Comparison of ENCODE assay signal across 15 mouse cellular contexts in genomic region chr11:59793390-59793789, GRCm38 (mm10).
"Had no signal": no experiment of that assay in that cellular context is flagged by ENCODE, and none has a peak within 500 bp of the region (broad histone marks: within the 10 kb centered on the region; RNA-seq: fewer than 3 reads in every experiment).

No protein-coding gene starts in this region.

- DNase-seq: retina, postnatal 1 day; right cerebral cortex, adult 18-20 months; right cerebral cortex, postnatal 14 days; right cerebral cortex, postnatal 25 days; right cerebral cortex, postnatal 4 days; spleen, adult 18-20 months; thymus, adult 18-20 months; thymus, adult 2 months; thymus, postnatal 14 days; thymus, postnatal 25 days; thymus, postnatal 36 days; thymus, postnatal 4 days had no signal

- H3K4me3 ChIP-seq: neural tube, embryonic 15.5 days; stomach, embryonic 15.5 days had no signal

- H3K9ac ChIP-seq: neural tube, embryonic 15.5 days; stomach, embryonic 15.5 days had no signal

- H3K27me3 ChIP-seq: neural tube, embryonic 15.5 days; stomach, embryonic 15.5 days had no signal

- H3K4me2 ChIP-seq: neural tube, embryonic 15.5 days; stomach, embryonic 15.5 days had no signal

- H3K9me3 ChIP-seq: neural tube, embryonic 15.5 days; stomach, embryonic 15.5 days had no signal

- H3K27ac ChIP-seq: neural tube, embryonic 15.5 days; stomach, embryonic 15.5 days; stomach, postnatal 0 days had no signal

- H3K4me1 ChIP-seq: neural tube, embryonic 15.5 days; stomach, embryonic 15.5 days had no signal
